Mouse (Mus musculus): Measurements from ENCODE around the gene Arid4b. TPM values are rescaled to one million over a fixed set of nuclear protein-coding genes. Genes with fewer than 3 reads are reported as not detected.

The Arid4b gene
- polyA plus RNA-seq, 1 experiment = not detected

DNA sequence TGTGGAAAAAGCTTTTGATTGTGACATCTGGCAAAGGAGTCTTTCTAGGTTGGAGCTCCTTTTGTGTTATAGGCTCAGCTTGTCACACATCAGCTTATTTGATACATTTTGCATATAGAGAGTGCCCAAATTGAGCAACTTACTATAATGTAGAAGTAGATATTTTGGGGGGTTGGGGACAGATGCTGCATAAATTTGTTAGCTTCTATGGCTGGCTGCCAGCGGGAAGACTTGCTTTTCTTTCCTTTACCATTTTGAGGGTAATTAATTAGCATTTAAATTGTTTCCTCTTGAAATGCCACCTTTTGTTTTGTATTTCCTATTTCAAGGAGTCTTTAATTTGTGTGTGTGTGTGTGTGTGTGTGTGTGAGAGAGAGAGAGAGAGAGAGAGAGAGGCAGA lies 68.6 kb downstream of the Arid4b start:
- H3K4me1 ChIP-seq (ENCODE audit: control insufficient read depth, insufficient read depth, low read length) = no peaks in the 10 kb centered on the region
- 32% methylated on average over 1 of the region's 1 CpGs for WGBS
- H3K27ac ChIP-seq (ENCODE audit: insufficient read depth, low read depth, low read length) = no peak overlapping the region
- TF ChIP-seq CTCF (IDR thresholded peaks at IDR 0.05; ENCODE audit: insufficient read depth, low read depth, low read length) (no peak), POLR2A (IDR thresholded peaks at IDR 0.05; ENCODE audit: insufficient read depth, low read depth, low read length) (no peak)
- no peak overlapping the region for H3K4me3 ChIP-seq (ENCODE audit: insufficient read depth, low read depth, low read length)

DNA sequence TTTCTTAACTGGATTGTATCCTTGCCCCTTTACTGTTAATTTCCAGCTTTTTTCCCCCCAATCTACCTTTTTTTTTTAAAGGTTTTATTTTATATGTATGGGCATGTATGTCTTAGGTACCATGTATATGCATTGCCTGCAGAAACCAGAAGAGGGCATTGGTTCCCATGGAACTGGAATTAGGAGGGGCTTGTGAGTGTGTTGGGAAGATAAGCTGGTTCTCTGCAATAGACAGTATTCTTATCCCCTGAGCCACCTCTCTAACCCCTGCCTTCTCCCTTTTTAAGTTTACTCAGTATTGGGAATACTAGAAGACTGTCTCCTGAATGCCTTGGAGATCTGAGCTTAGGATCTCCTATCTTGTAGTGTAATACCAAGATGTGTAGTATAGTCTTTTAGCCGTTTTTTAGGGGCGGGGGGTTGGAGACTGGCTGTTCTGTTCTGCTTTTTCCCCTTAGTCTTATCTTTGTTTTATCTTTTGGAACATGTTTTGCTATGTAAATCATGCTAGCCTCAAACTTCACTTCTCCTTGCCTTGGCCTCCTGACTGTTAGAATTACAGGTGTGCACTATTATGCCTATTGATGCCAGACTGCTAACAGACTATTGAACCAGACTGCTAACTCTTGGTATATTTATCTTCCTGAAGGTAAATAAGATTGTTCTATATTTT lies 79.4 kb downstream of the Arid4b start:
- Histone ChIP-seq H3K4me3 (ENCODE audit: insufficient read depth, low read depth, low read length) (no peak overlapping the region), H3K4me1 (ENCODE audit: control insufficient read depth, insufficient read depth, low read length) (no peaks in the 10 kb centered on the region), H3K27ac (ENCODE audit: insufficient read depth, low read depth, low read length) (no peak overlapping the region)
- WGBS = 92% methylated on average over 2 of the region's 2 CpGs
- no peak for TF ChIP-seq CTCF (IDR thresholded peaks at IDR 0.05; ENCODE audit: insufficient read depth, low read depth, low read length)
- TF ChIP-seq POLR2A (IDR thresholded peaks at IDR 0.05; ENCODE audit: insufficient read depth, low read depth, low read length) = no peak

DNA sequence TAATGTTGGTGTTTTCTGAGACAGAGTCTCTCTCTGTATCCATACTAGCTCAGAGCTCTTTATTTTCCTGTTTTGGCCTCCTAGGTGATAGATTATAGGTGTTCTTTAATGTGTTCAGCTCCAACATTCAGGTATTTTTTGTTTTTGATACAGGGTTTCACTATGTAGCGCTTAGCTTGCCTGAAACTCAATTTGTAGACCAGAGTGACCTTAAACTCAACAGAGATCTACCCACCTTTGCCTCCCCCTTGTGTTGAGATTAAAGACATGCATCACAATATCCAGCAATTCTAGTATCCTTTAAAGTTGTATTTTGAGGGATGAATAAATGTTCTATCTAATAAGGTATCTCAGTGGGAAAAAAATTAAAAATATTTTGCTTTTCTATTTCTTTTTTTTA lies 115.0 kb downstream of the Arid4b start:
- no peak overlapping the region for H3K27ac ChIP-seq (ENCODE audit: insufficient read depth, low read depth, low read length)
- WGBS = 58% methylated on average over 1 of the region's 1 CpGs
- H3K4me1 ChIP-seq (ENCODE audit: control insufficient read depth, insufficient read depth, low read length) = no peaks in the 10 kb centered on the region
- TF ChIP-seq CTCF (IDR thresholded peaks at IDR 0.05; ENCODE audit: insufficient read depth, low read depth, low read length) (no peak), POLR2A (IDR thresholded peaks at IDR 0.05; ENCODE audit: insufficient read depth, low read depth, low read length) (no peak)
- H3K4me3 ChIP-seq (ENCODE audit: insufficient read depth, low read depth, low read length) = no peak overlapping the region

DNA sequence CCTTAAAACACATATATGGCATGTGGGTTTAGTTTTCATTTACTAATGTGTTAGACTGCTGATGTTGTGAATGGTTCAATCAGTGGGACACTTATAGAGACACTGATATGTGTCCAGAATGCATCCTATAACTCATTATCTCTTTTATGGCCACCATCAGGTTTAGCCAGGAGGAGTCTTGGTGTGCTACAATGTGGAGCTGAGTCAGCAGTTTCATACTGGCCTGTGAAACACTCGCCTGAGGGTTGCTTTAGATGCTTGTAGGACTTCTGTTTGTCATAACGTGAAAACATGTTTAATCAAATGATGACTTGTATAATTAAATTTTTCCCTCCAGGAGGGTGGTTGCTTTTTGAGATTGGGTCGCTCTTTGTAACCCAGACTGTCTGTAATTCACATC lies 116.6 kb downstream of the Arid4b start:
- H3K4me1 ChIP-seq (ENCODE audit: control insufficient read depth, insufficient read depth, low read length) = no peaks in the 10 kb centered on the region
- no peak overlapping the region for H3K27ac ChIP-seq (ENCODE audit: insufficient read depth, low read depth, low read length)
- WGBS = 88% methylated on average over 3 of the region's 3 CpGs
- TF ChIP-seq CTCF (IDR thresholded peaks at IDR 0.05; ENCODE audit: insufficient read depth, low read depth, low read length) = no peak
- TF ChIP-seq POLR2A (IDR thresholded peaks at IDR 0.05; ENCODE audit: insufficient read depth, low read depth, low read length) = no peak
- no peak overlapping the region for H3K4me3 ChIP-seq (ENCODE audit: insufficient read depth, low read depth, low read length)

DNA sequence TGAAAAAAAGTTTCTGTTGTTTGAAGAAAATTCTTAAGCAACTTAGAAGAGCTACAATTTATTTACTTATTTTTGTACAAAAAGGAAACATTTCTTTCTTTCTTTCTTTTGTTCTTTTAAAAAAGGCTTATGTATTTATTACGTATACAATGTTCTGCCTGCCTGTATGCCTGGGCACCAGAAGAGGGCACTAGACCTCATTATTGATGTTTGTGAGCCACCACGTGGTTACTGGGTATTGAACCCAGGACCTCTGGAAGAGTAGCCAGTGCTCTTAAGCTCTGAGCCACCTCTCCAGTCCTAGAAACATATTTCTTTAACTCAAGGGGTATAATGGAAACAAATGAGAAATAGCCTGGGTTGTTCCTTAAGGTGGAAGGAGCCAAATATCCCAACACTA lies 182.9 kb downstream of the Arid4b start:
- Histone ChIP-seq H3K27ac (ENCODE audit: insufficient read depth, low read depth, low read length) (no peak overlapping the region), H3K4me3 (ENCODE audit: insufficient read depth, low read depth, low read length) (no peak overlapping the region), H3K4me1 (ENCODE audit: control insufficient read depth, insufficient read depth, low read length) (no peaks in the 10 kb centered on the region)
- 59% methylated on average over 2 of the region's 2 CpGs for WGBS
- TF ChIP-seq POLR2A (IDR thresholded peaks at IDR 0.05; ENCODE audit: insufficient read depth, low read depth, low read length) = no peak
- no peak for TF ChIP-seq CTCF (IDR thresholded peaks at IDR 0.05; ENCODE audit: insufficient read depth, low read depth, low read length)

Other genes starting within 250 kb of the Arid4b start
- not detected in 2 replicates for gene B3galnt2, start 108.8 kb upstream of the Arid4b start, polyA plus RNA-seq (2012; ENCODE audit: insufficient read depth, insufficient read length, low replicate concordance, missing spikeins)
- not detected in 2 replicates for gene Tbce, start 23.6 kb upstream of the Arid4b start, polyA plus RNA-seq (2012; ENCODE audit: insufficient read depth, insufficient read length, low replicate concordance, missing spikeins)
- 366 TPM in 1 of 2 replicates, not detected in the other for gene Ggps1, start 256 bp downstream of the Arid4b start, polyA plus RNA-seq (2012; ENCODE audit: insufficient read depth, insufficient read length, low replicate concordance, missing spikeins)

Data from olfactory bulb, adult 2 months (tissue).